Mouse (Mus musculus): ENCODE data around the gene Tollip.
A peak's percentile ranks its signal among the peaks of the same experiment; 100 is the strongest.

The Tollip gene

GRCm38 (mm10) chr7:141918407-141918806, at the start of gene Tollip:
TSS of gene Tollip (minus strand) at chr7:141918507.
- no peak for DNase-seq (ENCODE audit: low spot score in 2 of 2)

- no peak for DNase-seq (ENCODE audit: low spot score in 2 of 2)
Observed at GRCm38 (mm10) chr7:141966281-141966680, 48.0 kb upstream of the Tollip start.

- DNase-seq (ENCODE audit: low spot score in 2 of 2), result no peak
Observed at GRCm38 (mm10) chr7:141962521-141962920, 44.2 kb upstream of the Tollip start.

GRCm38 (mm10) chr7:141961491-141961890, 43.2 kb upstream of the Tollip start:
- no peak for DNase-seq (ENCODE audit: low spot score in 2 of 2)

GRCm38 (mm10) chr7:141960926-141961325, 42.6 kb upstream of the Tollip start:
- no peak for DNase-seq (ENCODE audit: low spot score in 2 of 2)

GRCm38 (mm10) chr7:141959133-141959532, 40.8 kb upstream of the Tollip start:
- DNase-seq (ENCODE audit: low spot score in 2 of 2), result no peak

- no peak for DNase-seq (ENCODE audit: low spot score in 2 of 2)
Observed at GRCm38 (mm10) chr7:141958211-141958610, 39.9 kb upstream of the Tollip start.

- no peak for DNase-seq (ENCODE audit: low spot score in 2 of 2)
Observed at GRCm38 (mm10) chr7:141957524-141958051, 39.3 kb upstream of the Tollip start.

GRCm38 (mm10) chr7:141956174-141956566, 37.9 kb upstream of the Tollip start:
- DNase-seq (ENCODE audit: low spot score in 2 of 2), result no peak

GRCm38 (mm10) chr7:141955565-141956173, 37.4 kb upstream of the Tollip start:
- DNase-seq (ENCODE audit: low spot score in 2 of 2), result no peak

- no peak for DNase-seq (ENCODE audit: low spot score in 2 of 2)
Observed at GRCm38 (mm10) chr7:141953616-141954015, 35.3 kb upstream of the Tollip start.

GRCm38 (mm10) chr7:141952920-141953319, 34.6 kb upstream of the Tollip start:
- DNase-seq (ENCODE audit: low spot score in 2 of 2), result no peak

- DNase-seq (ENCODE audit: low spot score in 2 of 2), result no peak
Observed at GRCm38 (mm10) chr7:141951821-141952220, 33.5 kb upstream of the Tollip start.

GRCm38 (mm10) chr7:141950104-141951013, 32.1 kb upstream of the Tollip start:
- peak in 1 of 2 experiments; percentile 77 for DNase-seq (ENCODE audit: low spot score in 2 of 2)

- no peak for DNase-seq (ENCODE audit: low spot score in 2 of 2)
Observed at GRCm38 (mm10) chr7:141949799-141950103, 31.4 kb upstream of the Tollip start.

- peak; percentile 98 for DNase-seq (ENCODE audit: low spot score in 2 of 2)
Observed at GRCm38 (mm10) chr7:141948906-141949798, 30.8 kb upstream of the Tollip start, which contains the start of gene Brsk2. TSS of gene Brsk2 (plus strand) at chr7:141949751.

GRCm38 (mm10) chr7:141948045-141948444, 29.7 kb upstream of the Tollip start:
- DNase-seq (ENCODE audit: low spot score in 2 of 2), result no peak

- DNase-seq (ENCODE audit: low spot score in 2 of 2), result no peak
Observed at GRCm38 (mm10) chr7:141947512-141947911, 29.2 kb upstream of the Tollip start.

GRCm38 (mm10) chr7:141945927-141946326, 27.6 kb upstream of the Tollip start:
- DNase-seq (ENCODE audit: low spot score in 2 of 2), result peak in 1 of 2 experiments; percentile 42

- DNase-seq (ENCODE audit: low spot score in 2 of 2), result no peak
Observed at GRCm38 (mm10) chr7:141943444-141943843, 25.1 kb upstream of the Tollip start.

GRCm38 (mm10) chr7:141934951-141935350, 16.6 kb upstream of the Tollip start:
- DNase-seq (ENCODE audit: low spot score in 2 of 2), result no peak

All from cerebellum, postnatal 4 days (tissue).